Mouse (Mus musculus) MEL (cell line): ENCODE data around the gene Mon1a.
A peak's percentile ranks its signal among the peaks of the same experiment; 100 is the strongest.

Experiments used
- CTCF ChIP-seq, 3 experiments: IDR thresholded peaks in 2 of 3; conservative IDR thresholded peaks in 1 of 3; 2 replicates each; pipeline ENCODE4 v1.5.1; 2011 to 2012; ENCODE audit warnings: low read length in 3 of 3, low read depth in 2 of 3, mild to moderate bottlenecking in 2 of 3, improper control_type of control experiment in 1 of 3, inconsistent platforms in 1 of 3, mixed read lengths in 1 of 3, moderate library complexity in 1 of 3; ENCODE audit not compliant: control insufficient read depth in 1 of 3, insufficient read depth in 1 of 3, poor library complexity in 1 of 3, severe bottlenecking in 1 of 3
- MAZ ChIP-seq: IDR thresholded peaks from 2 replicates; pipeline ENCODE4 v1.6.1; 2012; ENCODE audit warnings: low read depth, mild to moderate bottlenecking, inconsistent platforms, low read length, improper control_type of control experiment
- ZC3H11A ChIP-seq: IDR thresholded peaks from 2 replicates; pipeline ENCODE4 v1.6.1; 2012; ENCODE audit warnings: low read depth, mild to moderate bottlenecking, inconsistent platforms, low read length, improper control_type of control experiment
- ZNF384 ChIP-seq: IDR thresholded peaks from 2 replicates; pipeline ENCODE4 v1.6.1; 2012; ENCODE audit warnings: low read depth, mild to moderate bottlenecking, inconsistent platforms, low read length, improper control_type of control experiment

GRCm38 (mm10) chr9:107950460-107951355 lies 62.8 kb downstream of the Mon1a start:
- no peak for TF ChIP-seq ZNF384
- no peak for TF ChIP-seq ZC3H11A
- no peak for TF ChIP-seq CTCF (IDR thresholded peaks at IDR 0.05 in 2 of 3, conservative IDR thresholded peaks at IDR 0.05 in 1 of 3; ENCODE audit: control insufficient read depth in 1 of 3, insufficient read depth in 1 of 3, low read depth in 2 of 3, low read length in 3 of 3, poor library complexity in 1 of 3, severe bottlenecking in 1 of 3)
- 0 out of 2 replicates have a peak, but pooled peaks have one; percentile 54 for TF ChIP-seq MAZ
